ENCODE assay signal across 7 mouse cellular contexts in the genomic region with DNA sequence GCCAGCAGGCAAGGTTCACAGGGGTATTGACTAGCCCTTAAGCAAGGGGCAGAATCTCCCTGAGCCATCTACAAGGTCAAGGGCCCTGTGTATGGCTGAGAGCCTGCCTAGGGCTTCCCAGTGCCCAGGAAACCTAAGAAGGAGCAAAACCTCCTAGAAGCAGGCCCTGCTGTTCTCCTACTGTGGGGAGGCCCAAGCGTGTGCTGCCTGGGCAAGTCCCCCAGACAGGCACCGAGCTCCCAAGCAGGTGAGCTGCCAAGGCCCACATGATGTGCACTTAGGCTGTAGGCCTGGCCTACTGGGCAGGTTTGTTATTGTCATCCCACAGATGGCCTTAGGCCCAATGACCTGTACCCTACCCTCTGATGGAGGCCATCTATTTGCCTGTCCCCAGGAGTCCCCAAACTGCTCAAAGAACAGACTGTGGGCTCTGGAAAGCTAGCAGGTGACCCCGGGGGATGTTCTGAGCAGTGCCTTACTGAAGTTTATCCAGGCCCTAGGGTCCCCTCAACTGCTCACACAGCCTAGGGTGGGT. TPM values are rescaled to one million over a fixed set of nuclear protein-coding genes. Genes with fewer than 3 reads are reported as not detected.
DNase-seq lines count a peak whose midpoint lies in the region; ATAC-seq and TF ChIP-seq lines count a peak whose summit lies in the region.

No protein-coding gene starts in this region.

- no peaks in the 10 kb centered on the region for H3K9me3 ChIP-seq in lung, postnatal 0 days (ENCODE audit: low read length)
- H3K9me3 ChIP-seq in embryonic facial prominence, embryonic 15.5 days (replicated peaks): no peaks in the 10 kb centered on the region
- no peaks in the 10 kb centered on the region for H3K9me3 ChIP-seq in hindbrain, embryonic 16.5 days (ENCODE audit: control insufficient read depth, low read length)
- H3K9me3 ChIP-seq in neural tube, embryonic 13.5 days: no peaks in the 10 kb centered on the region

- no peak for ATAC-seq in lung, postnatal 0 days
- ATAC-seq in embryonic facial prominence, embryonic 15.5 days (ENCODE audit: insufficient number of reproducible peaks, low FRiP score, low TSS enrichment, low read depth): no peak
- no peak for ATAC-seq in hindbrain, embryonic 16.5 days
- no peak for ATAC-seq in neural tube, embryonic 13.5 days (ENCODE audit: low read depth)

- no peaks in the 10 kb centered on the region for H3K36me3 ChIP-seq in lung, postnatal 0 days (ENCODE audit: insufficient read depth, low read length)
- H3K36me3 ChIP-seq in embryonic facial prominence, embryonic 15.5 days: no peaks in the 10 kb centered on the region
- H3K36me3 ChIP-seq in hindbrain, embryonic 16.5 days (ENCODE audit: control insufficient read depth, insufficient read depth, low read length): no peaks in the 10 kb centered on the region
- H3K36me3 ChIP-seq in neural tube, embryonic 13.5 days: no peaks in the 10 kb centered on the region

- peak overlapping the region; percentile 82 for H3K27ac ChIP-seq in lung, postnatal 0 days (ENCODE audit: low read length)
- peak overlapping the region; percentile 96 for H3K27ac ChIP-seq in embryonic facial prominence, embryonic 15.5 days (replicated peaks)
- peak overlapping the region; percentile 60 for H3K27ac ChIP-seq in hindbrain, embryonic 16.5 days (ENCODE audit: low read depth, low read length)
- peak overlapping the region; percentile 73 for H3K27ac ChIP-seq in neural tube, embryonic 13.5 days (replicated peaks)

- TF ChIP-seq CTCF in lung, postnatal 0 days (IDR thresholded peaks at IDR 0.05): no peak

- no peaks in the 10 kb centered on the region for H3K27me3 ChIP-seq in lung, postnatal 0 days (replicated peaks; ENCODE audit: insufficient read depth, low read length)
- no peaks in the 10 kb centered on the region for H3K27me3 ChIP-seq in embryonic facial prominence, embryonic 15.5 days
- H3K27me3 ChIP-seq in hindbrain, embryonic 16.5 days (replicated peaks; ENCODE audit: control insufficient read depth, insufficient read depth, low read length): no peaks in the 10 kb centered on the region
- peaks cover 25% of the 10 kb centered on the region for H3K27me3 ChIP-seq in neural tube, embryonic 13.5 days

- peaks cover 20% of the 10 kb centered on the region for H3K4me1 ChIP-seq in lung, postnatal 0 days (ENCODE audit: insufficient read depth, low read depth, low read length)
- peaks cover 68% of the 10 kb centered on the region for H3K4me1 ChIP-seq in embryonic facial prominence, embryonic 15.5 days
- peaks cover 26% of the 10 kb centered on the region for H3K4me1 ChIP-seq in hindbrain, embryonic 16.5 days (ENCODE audit: control insufficient read depth, insufficient read depth, low read depth, low read length)
- H3K4me1 ChIP-seq in neural tube, embryonic 13.5 days (replicated peaks): peaks cover 59% of the 10 kb centered on the region

- no peak overlapping the region for H3K9ac ChIP-seq in lung, postnatal 0 days (replicated peaks; ENCODE audit: low read depth)
- H3K9ac ChIP-seq in embryonic facial prominence, embryonic 15.5 days: 0 out of 2 replicates have a peak overlapping the region, but pooled peaks have one; percentile 2
- no peak overlapping the region for H3K9ac ChIP-seq in hindbrain, embryonic 16.5 days (ENCODE audit: low read depth, low read length)
- H3K9ac ChIP-seq in neural tube, embryonic 13.5 days: 0 out of 2 replicates have a peak overlapping the region, but pooled peaks have one; percentile 14

- no peak overlapping the region for H3K4me3 ChIP-seq in lung, postnatal 0 days (ENCODE audit: low read depth, low read length)
- H3K4me3 ChIP-seq in embryonic facial prominence, embryonic 15.5 days (replicated peaks): no peak overlapping the region
- H3K4me3 ChIP-seq in hindbrain, embryonic 16.5 days (ENCODE audit: low read length): no peak overlapping the region
- H3K4me3 ChIP-seq in neural tube, embryonic 13.5 days: no peak overlapping the region

- DNase-seq in lung, postnatal 0 days (ENCODE audit: low spot score): no peak
- no peak for DNase-seq in lung, postnatal 14 days
- no peak for DNase-seq in left cerebral cortex, adult 8-10 months (ENCODE audit: low spot score in 2 of 2)
- DNase-seq in left cerebral cortex, adult 9 months (ENCODE audit: low spot score in 2 of 2): no peak

- no peak overlapping the region for H3K4me2 ChIP-seq in lung, postnatal 0 days (replicated peaks; ENCODE audit: low read depth, low read length)
- H3K4me2 ChIP-seq in embryonic facial prominence, embryonic 15.5 days (replicated peaks): 0 out of 2 replicates have a peak overlapping the region, but pooled peaks have one; percentile 32
- H3K4me2 ChIP-seq in hindbrain, embryonic 16.5 days (ENCODE audit: low read length): no peak overlapping the region
- H3K4me2 ChIP-seq in neural tube, embryonic 13.5 days: no peak overlapping the region

- 82% methylated on average over 3 of the region's 3 CpGs for WGBS in lung, postnatal 0 days
- 58% methylated on average over 3 of the region's 3 CpGs for WGBS in embryonic facial prominence, embryonic 15.5 days
- WGBS in hindbrain, embryonic 16.5 days: 79% methylated on average over 3 of the region's 3 CpGs
- 91% methylated on average over 3 of the region's 3 CpGs for WGBS in neural tube, embryonic 13.5 days

- TF ChIP-seq EP300 in lung, postnatal 0 days (IDR thresholded peaks at IDR 0.05): no peak

RNA-seq across cellular contexts. Expression of a gene that starts 9.7 kb away (rescaled TPM):
- 11.8 and 14.7 TPM in 2 replicates for polyA plus RNA-seq in lung, postnatal 0 days (2015; fragmentation: Nextera tagmentation; extraction: Ambion mirVana)
- polyA plus RNA-seq in embryonic facial prominence, embryonic 15.5 days (2015; fragmentation: Nextera tagmentation; extraction: Ambion mirVana): 26.0 and 30.3 TPM in 2 replicates
- 13.3 and 15.1 TPM in 2 replicates for polyA plus RNA-seq in hindbrain, embryonic 16.5 days (2015; fragmentation: Nextera tagmentation; extraction: Ambion mirVana)
- polyA plus RNA-seq in neural tube, embryonic 13.5 days (2015; fragmentation: Nextera tagmentation; extraction: Ambion mirVana): 19.3 and 20.5 TPM in 2 replicates
- total RNA-seq in left cerebral cortex, adult 8-10 months (2022): 10 to 100 TPM; 23.3 to 28.8 (median 26.6) TPM

Comparison
In these comparisons a context has a peak if more than half of its experiments do, and no peak if none do; other contexts are left out.
1. H3K9ac ChIP-seq: peak in embryonic facial prominence, embryonic 15.5 days (single experiment) and neural tube, embryonic 13.5 days (single experiment); none in lung, postnatal 0 days (single experiment) and hindbrain, embryonic 16.5 days (single experiment).
2. Peak in every context shown above with its lines, with median percentiles within 50 percentile points of each other: H3K27ac ChIP-seq.